Mouse (Mus musculus) thymus, adult 2 months (tissue): ENCODE results near the gene Pdcd10. TPM values are rescaled to one million over a fixed set of nuclear protein-coding genes. Genes with fewer than 3 reads are reported as not detected.

Experiments
- DNase-seq: peaks from one replicate; pipeline ENCODE4 v3.0.0; 2021
- H3K27ac ChIP-seq: fragments of 200-500 bp; 2 replicates; pipeline ENCODE4 v1.5.1; 2012; ENCODE audit warnings: low read length, control low read depth; ENCODE audit not compliant: control insufficient read depth, insufficient read depth
- H3K27me3 ChIP-seq: fragments of 200-500 bp; 2 replicates; pipeline ENCODE4 v1.6.1; 2012; ENCODE audit warnings: mild to moderate bottlenecking, low read length, moderate library complexity, mixed read lengths; ENCODE audit not compliant: control insufficient read depth, insufficient read depth
- H3K36me3 ChIP-seq: fragments of 200-500 bp; 2 replicates; pipeline ENCODE4 v1.6.1; 2012; ENCODE audit warnings: mild to moderate bottlenecking, low read length, moderate library complexity; ENCODE audit not compliant: control insufficient read depth, insufficient read depth
- H3K4me1 ChIP-seq: fragments of 200-500 bp; replicated peaks from 2 replicates; pipeline ENCODE4 v1.6.1; 2012; ENCODE audit warnings: low read length; ENCODE audit not compliant: control insufficient read depth, insufficient read depth
- H3K4me3 ChIP-seq: fragments of 200-500 bp; 2 replicates; pipeline ENCODE4 v1.5.1; 2012; ENCODE audit warnings: mild to moderate bottlenecking, low read length, control low read depth, moderate library complexity; ENCODE audit not compliant: control insufficient read depth, insufficient read depth
- CTCF ChIP-seq: fragments of 200-500 bp; IDR thresholded peaks from 2 replicates; pipeline ENCODE4 v1.5.1; 2012; ENCODE audit warnings: mild to moderate bottlenecking, control low read depth, low read length, moderate library complexity, borderline replicate concordance; ENCODE audit not compliant: control insufficient read depth, poor library complexity, insufficient read depth; ENCODE audit errors: extremely low read depth
- POLR2A ChIP-seq: fragments of 200-500 bp; IDR thresholded peaks from 2 replicates; pipeline ENCODE4 v1.6.1; 2012; ENCODE audit warnings: mild to moderate bottlenecking, low read length, control low read depth, moderate library complexity; ENCODE audit not compliant: control insufficient read depth, poor library complexity, insufficient read depth; ENCODE audit errors: extremely low read depth
- WGBS: fragments of 180-500 bp; shearing (Covaris S2); methylation state at CpG from one replicate; pipeline ENCODE4 v1.1.7; 2018; 5-methylcytosine and 5-hydroxymethylcytosine counted together
- polyA plus RNA-seq: library from polyadenylated mRNA; depleted of rRNA; stranded (reverse); fragments of >200 nt; gene quantifications from 2 replicates; pipeline ENCODE4 v1.2.3, GENCODE M21; 2012; rRNA removed

The Pdcd10 gene
- polyA plus RNA-seq, 1 experiment = 10.4 TPM

DNA sequence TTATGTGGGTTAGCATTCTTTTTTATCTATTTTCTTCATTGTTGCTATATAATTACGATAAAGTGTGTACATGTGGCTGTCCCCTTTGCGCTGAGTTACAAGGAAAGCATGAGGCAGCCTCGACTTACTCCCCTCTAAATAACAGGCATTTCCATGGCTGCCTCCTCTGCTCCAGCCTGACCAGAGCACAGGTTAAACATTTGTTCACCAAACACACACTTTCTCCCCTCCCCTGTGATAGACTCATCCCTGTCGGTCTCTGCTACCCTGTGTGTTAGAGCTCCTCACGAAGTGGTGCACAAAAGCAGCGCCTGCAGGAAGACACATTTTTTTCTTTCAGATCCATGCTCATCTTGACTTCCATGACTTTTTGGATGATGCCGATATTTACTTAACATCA, 82.0 kb downstream of the Pdcd10 start:
- Histone ChIP-seq H3K36me3 (no peaks in the 10 kb centered on the region), H3K4me3 (no peak overlapping the region), H3K27ac (no peak overlapping the region), H3K27me3 (no peaks in the 10 kb centered on the region), H3K4me1 (no peaks in the 10 kb centered on the region)
- no peak for DNase-seq
- WGBS = 95% methylated on average over 7 of the region's 7 CpGs
- TF ChIP-seq POLR2A = no peak
- no peak for TF ChIP-seq CTCF

- no peak overlapping the region for H3K4me3 ChIP-seq
- no peaks in the 10 kb centered on the region for H3K4me1 ChIP-seq
- no peak overlapping the region for H3K27ac ChIP-seq
- TF ChIP-seq POLR2A (no peak), CTCF (no peak)
- 90% methylated on average over 7 of the region's 7 CpGs for WGBS
- no peak for DNase-seq
- H3K36me3 ChIP-seq = no peaks in the 10 kb centered on the region
- H3K27me3 ChIP-seq = no peaks in the 10 kb centered on the region
Observed at GRCm38 (mm10) chr3:75468154-75468553, 88.5 kb downstream of the Pdcd10 start.

Other genes with a start within 250 kb of the Pdcd10 start
- gene Wdr49, start 74.7 kb downstream of the Pdcd10 start, polyA plus RNA-seq = not detected in 2 replicates
- 1.0 and 1.1 TPM in 2 replicates for gene Serpini1, start 691 bp upstream of the Pdcd10 start, polyA plus RNA-seq
- not detected in 2 replicates for gene Gm29133, start 191.3 kb upstream of the Pdcd10 start, polyA plus RNA-seq